Mouse (Mus musculus) kidney, embryonic 14.5 days (tissue): Measurements from ENCODE around the gene Mfsd11. TPM values are rescaled to one million over a fixed set of nuclear protein-coding genes. Genes with fewer than 3 reads are reported as not detected.

ENCODE experiments used
- ATAC-seq: fragments of 200-750 bp; cut with Nextera tagmentation; 2 replicates; pipeline ENCODE4 v1.8.0; 2017; ENCODE audit warnings: moderate number of reproducible peaks, mild to moderate bottlenecking, moderate TSS enrichment, moderate library complexity; ENCODE audit not compliant: low FRiP score, low TSS enrichment
- H3K27ac ChIP-seq: fragments of 300-500 bp; sonication (generic); 2 replicates; pipeline ENCODE4 v1.5.1; 2014; ENCODE audit warnings: low read depth, mild to moderate bottlenecking, low read length, moderate library complexity, mixed read lengths
- H3K27me3 ChIP-seq: fragments of 300-500 bp; sonication (generic); 2 replicates; pipeline ENCODE4 v1.6.1; 2014; ENCODE audit warnings: mild to moderate bottlenecking, low read length; ENCODE audit not compliant: control insufficient read depth, insufficient read depth
- H3K36me3 ChIP-seq: fragments of 300-500 bp; sonication (generic); 2 replicates; pipeline ENCODE4 v1.6.1; 2014; ENCODE audit warnings: low read length, mixed read lengths; ENCODE audit not compliant: control insufficient read depth, insufficient read depth
- H3K4me1 ChIP-seq: fragments of 300-500 bp; sonication (generic); 2 replicates; pipeline ENCODE4 v1.6.1; 2014; ENCODE audit warnings: low read length, mixed read lengths; ENCODE audit not compliant: control insufficient read depth, insufficient read depth
- H3K4me2 ChIP-seq: fragments of 300-500 bp; sonication (generic); replicated peaks from 2 replicates; pipeline ENCODE4 v1.6.1; 2014; ENCODE audit warnings: low read depth, mild to moderate bottlenecking, low read length
- H3K4me3 ChIP-seq: fragments of 300-500 bp; sonication (generic); 2 replicates; pipeline ENCODE4 v1.5.1; 2014; ENCODE audit warnings: mild to moderate bottlenecking, low read length
- H3K9ac ChIP-seq: fragments of 300-500 bp; sonication (generic); 2 replicates; pipeline ENCODE4 v1.6.1; 2014; ENCODE audit warnings: low read depth, mild to moderate bottlenecking, low read length, moderate library complexity
- H3K9me3 ChIP-seq: fragments of 300-500 bp; sonication (generic); 2 replicates; pipeline ENCODE4 v1.6.1; 2016; ENCODE audit warnings: low read length; ENCODE audit not compliant: control insufficient read depth
- WGBS: fragments of 180-500 bp; shearing (Covaris S2); extraction: QIAGEN DNeasy Blood & Tissue Kit; methylation state at CpG from one replicate; pipeline ENCODE4 v1.1.7; 2014; 5-methylcytosine and 5-hydroxymethylcytosine counted together
- polyA plus RNA-seq: library from polyadenylated mRNA; unstranded; fragments of >200 nt; fragmentation: Nextera tagmentation; extraction: Ambion mirVana; gene quantifications from 2 replicates; pipeline ENCODE4 v1.2.1, GENCODE M21; 2014

The Mfsd11 gene
- polyA plus RNA-seq, 1 experiment from 2014 or later = 35.0 TPM

DNA sequence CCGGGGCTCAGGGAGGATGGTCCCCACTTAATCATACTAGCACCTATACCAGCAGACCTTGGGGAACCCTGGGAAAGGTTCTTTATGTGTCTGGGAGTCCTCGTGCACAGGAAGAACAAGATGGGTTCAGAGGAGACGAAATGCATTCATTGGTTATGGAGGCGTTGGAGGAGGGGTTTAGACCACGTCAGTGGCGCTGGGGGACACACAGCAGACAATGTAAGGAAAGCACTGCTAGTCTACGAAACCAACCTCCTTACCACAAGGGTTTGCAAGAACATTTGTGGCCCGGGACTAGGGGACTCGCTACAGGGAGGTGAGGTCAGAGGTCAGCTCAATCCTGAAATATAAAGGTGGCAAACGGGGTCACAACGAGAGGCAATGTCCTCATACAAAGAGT, 41.7 kb upstream of the Mfsd11 start:
- Histone ChIP-seq H3K9ac (no peak overlapping the region), H3K4me3 (no peak overlapping the region), H3K4me1 (peaks cover 43% of the 10 kb centered on the region), H3K4me2 (no peak overlapping the region), H3K36me3 (peaks cover 4% of the 10 kb centered on the region; the same call in 1 of the 2 replicates), H3K9me3 (no peaks in the 10 kb centered on the region), H3K27me3 (no peaks in the 10 kb centered on the region), H3K27ac (no peak overlapping the region)
- WGBS = 71% methylated on average over 11 of the region's 11 CpGs
- ATAC-seq = no peak

DNA sequence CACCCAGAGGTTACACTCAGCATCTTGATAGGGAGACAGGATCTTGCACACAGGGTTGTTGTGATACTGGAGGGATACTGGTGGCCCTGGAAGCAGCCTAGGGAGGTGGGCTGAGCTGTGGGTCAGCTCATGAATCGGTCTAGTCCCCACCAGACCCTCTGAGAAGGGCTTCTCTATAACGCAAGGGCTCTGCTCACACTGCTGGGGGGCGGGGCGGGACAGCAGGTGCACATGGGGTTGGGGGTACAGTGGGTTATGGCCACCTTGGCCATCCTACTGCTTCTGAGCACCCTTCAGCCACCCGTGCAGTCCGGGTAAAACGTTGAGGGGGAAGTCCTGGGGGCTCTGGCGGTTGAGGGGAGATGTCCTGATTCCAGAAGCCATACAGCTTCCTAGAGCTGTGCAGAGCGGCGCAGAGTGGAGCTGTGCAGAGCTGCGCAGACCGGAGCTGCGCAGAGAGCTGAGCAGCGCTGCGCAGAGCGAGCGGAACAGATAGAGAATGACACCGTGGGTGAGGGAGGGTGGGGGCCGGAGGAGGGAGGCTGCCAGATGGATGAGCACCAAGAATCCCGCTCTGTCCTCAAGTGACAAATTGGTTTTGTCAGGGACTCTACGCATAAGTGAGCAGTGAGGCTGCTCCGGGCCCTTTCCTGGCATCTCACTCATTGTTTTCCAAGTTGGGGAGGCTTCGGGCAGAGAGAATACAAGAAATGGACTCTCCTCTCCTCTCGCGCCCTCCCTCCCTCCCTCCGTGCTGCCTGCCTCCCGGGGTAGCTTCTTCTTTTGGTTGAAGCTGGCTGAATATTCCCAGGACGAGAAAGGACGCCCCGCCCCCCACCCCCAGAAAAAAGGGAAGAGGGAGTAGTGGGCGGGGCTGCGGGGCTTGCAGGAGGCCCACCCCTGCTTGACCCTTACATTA, 41.0 kb upstream of the Mfsd11 start:
- peak overlapping the region; percentile 21 for H3K4me3 ChIP-seq
- H3K36me3 ChIP-seq = peaks cover 4% of the 10 kb centered on the region; the same call in 1 of the 2 replicates
- H3K4me1 ChIP-seq = peaks cover 44% of the 10 kb centered on the region
- 9% methylated on average over 32 of the region's 32 CpGs for WGBS
- H3K9me3 ChIP-seq = no peaks in the 10 kb centered on the region
- peak overlapping the region; percentile 47; the same call in 1 of the 2 replicates for H3K9ac ChIP-seq
- H3K4me2 ChIP-seq = peak overlapping the region; percentile 60
- H3K27me3 ChIP-seq = no peaks in the 10 kb centered on the region
- peak overlapping the region; percentile 51 for H3K27ac ChIP-seq
- ATAC-seq = peak; percentile 82

GRCm38 (mm10) chr11:116812793-116813529, 39.3 kb upstream of the Mfsd11 start:
- H3K36me3 ChIP-seq = peaks cover 4% of the 10 kb centered on the region; the same call in 1 of the 2 replicates
- H3K27ac ChIP-seq = peak overlapping the region; percentile 89
- peaks cover 44% of the 10 kb centered on the region for H3K4me1 ChIP-seq
- no peak overlapping the region for H3K4me2 ChIP-seq
- peak; percentile 34 for ATAC-seq
- 43% methylated on average over 21 of the region's 21 CpGs for WGBS
- H3K9ac ChIP-seq = no peak overlapping the region
- no peak overlapping the region for H3K4me3 ChIP-seq
- H3K9me3 ChIP-seq = no peaks in the 10 kb centered on the region
- no peaks in the 10 kb centered on the region for H3K27me3 ChIP-seq

- 84% methylated on average over 13 of the region's 13 CpGs for WGBS
- no peak overlapping the region for H3K9ac ChIP-seq
- no peak for ATAC-seq
Observed at GRCm38 (mm10) chr11:116813610-116814009, 38.6 kb upstream of the Mfsd11 start.

DNA sequence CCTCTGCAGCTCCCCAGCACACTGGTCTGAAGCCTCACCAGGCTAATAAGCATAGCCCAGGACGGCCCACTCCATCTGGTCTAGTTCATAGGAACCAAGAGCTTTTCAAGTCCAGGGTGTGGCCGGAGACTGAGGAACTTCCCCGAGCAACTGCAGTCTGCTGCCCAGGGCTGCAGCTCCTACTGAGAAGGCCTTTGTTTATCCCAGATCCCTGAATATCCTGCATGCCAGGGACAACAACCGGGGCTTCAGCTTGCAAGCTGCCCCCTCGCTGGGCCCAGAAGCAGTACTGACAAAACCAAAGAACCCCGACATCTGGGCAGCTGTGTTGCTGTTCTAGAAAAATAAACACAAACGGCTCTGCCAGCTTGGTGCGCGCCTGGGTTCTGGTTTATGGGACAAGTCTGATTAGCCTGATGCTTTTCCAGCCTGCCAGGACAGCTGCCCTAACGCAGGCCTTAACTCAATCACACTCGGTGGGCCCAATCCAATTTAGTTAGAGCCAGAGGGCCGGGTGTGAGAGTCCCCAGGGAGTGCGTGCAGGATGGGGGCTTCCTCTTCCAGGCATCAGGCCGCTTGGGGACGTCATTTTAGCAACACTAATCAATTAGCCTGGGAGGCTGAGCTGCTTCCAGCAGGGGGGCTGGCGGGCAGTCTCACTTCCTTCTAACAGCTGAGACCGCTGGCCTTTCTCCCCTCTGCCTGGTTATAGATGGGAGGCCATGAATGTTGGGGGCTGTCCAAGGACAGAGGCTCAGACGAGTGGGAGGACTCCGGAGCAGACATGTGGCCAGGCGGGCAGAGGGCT, 38.0 kb upstream of the Mfsd11 start:
- peaks cover 4% of the 10 kb centered on the region; the same call in 1 of the 2 replicates for H3K36me3 ChIP-seq
- peaks cover 44% of the 10 kb centered on the region for H3K4me1 ChIP-seq
- peak; percentile 55 for ATAC-seq
- no peak overlapping the region for H3K4me2 ChIP-seq
- WGBS = 13% methylated on average over 20 of the region's 20 CpGs
- H3K4me3 ChIP-seq = no peak overlapping the region
- peak overlapping the region; percentile 89 for H3K27ac ChIP-seq
- no peaks in the 10 kb centered on the region for H3K27me3 ChIP-seq
- peak overlapping the region; percentile 37; the same call in 1 of the 2 replicates for H3K9ac ChIP-seq
- no peaks in the 10 kb centered on the region for H3K9me3 ChIP-seq

More at GRCm38 (mm10) chr11:116813610-116814009, 38.6 kb upstream of the Mfsd11 start:
- no peaks in the 10 kb centered on the region for H3K9me3 ChIP-seq
- H3K4me1 ChIP-seq = peaks cover 44% of the 10 kb centered on the region
- no peak overlapping the region for H3K4me2 ChIP-seq
- no peaks in the 10 kb centered on the region for H3K27me3 ChIP-seq
- peaks cover 4% of the 10 kb centered on the region; the same call in 1 of the 2 replicates for H3K36me3 ChIP-seq
- H3K4me3 ChIP-seq = no peak overlapping the region
- H3K27ac ChIP-seq = peak overlapping the region; percentile 89

GRCm38 (mm10) chr11:116814884-116815415, 37.3 kb upstream of the Mfsd11 start:
- 24% methylated on average over 7 of the region's 7 CpGs for WGBS
- ATAC-seq = no peak

DNA sequence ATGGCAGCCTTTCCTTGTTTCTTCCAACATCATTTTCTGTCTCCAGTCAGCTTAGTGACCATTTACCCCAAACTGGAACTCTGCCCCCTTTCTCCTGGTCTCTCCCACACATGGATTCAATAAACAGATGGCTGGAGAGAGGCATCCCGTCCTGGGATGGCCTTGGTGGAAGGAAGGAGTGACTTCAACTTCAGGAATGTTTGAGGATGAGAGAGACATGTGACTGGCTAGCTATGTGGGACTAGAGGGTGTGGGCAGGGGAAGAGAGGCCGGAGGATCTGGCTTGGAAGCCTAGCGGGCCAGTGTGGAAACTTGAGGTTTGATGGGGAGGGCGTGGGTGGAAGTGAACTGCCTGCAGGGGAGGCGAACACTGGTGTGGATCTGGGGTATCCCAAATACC, 35.5 kb upstream of the Mfsd11 start:
- Histone ChIP-seq H3K27me3 (no peaks in the 10 kb centered on the region), H3K4me2 (no peak overlapping the region), H3K4me1 (peaks cover 45% of the 10 kb centered on the region), H3K9me3 (no peaks in the 10 kb centered on the region), H3K4me3 (no peak overlapping the region), H3K9ac (no peak overlapping the region), H3K27ac (no peak overlapping the region), H3K36me3 (no peaks in the 10 kb centered on the region)
- 77% methylated on average over 5 of the region's 5 CpGs for WGBS
- ATAC-seq = no peak

More at GRCm38 (mm10) chr11:116814884-116815415, 37.3 kb upstream of the Mfsd11 start:
- peaks cover 44% of the 10 kb centered on the region for H3K4me1 ChIP-seq
- H3K4me3 ChIP-seq = no peak overlapping the region
- H3K36me3 ChIP-seq = peaks cover 4% of the 10 kb centered on the region; the same call in 1 of the 2 replicates
- no peak overlapping the region for H3K4me2 ChIP-seq
- no peaks in the 10 kb centered on the region for H3K27me3 ChIP-seq
- H3K9ac ChIP-seq = no peak overlapping the region; the same call in 1 of the 2 replicates
- H3K9me3 ChIP-seq = no peaks in the 10 kb centered on the region
- peak overlapping the region; percentile 89 for H3K27ac ChIP-seq

DNA sequence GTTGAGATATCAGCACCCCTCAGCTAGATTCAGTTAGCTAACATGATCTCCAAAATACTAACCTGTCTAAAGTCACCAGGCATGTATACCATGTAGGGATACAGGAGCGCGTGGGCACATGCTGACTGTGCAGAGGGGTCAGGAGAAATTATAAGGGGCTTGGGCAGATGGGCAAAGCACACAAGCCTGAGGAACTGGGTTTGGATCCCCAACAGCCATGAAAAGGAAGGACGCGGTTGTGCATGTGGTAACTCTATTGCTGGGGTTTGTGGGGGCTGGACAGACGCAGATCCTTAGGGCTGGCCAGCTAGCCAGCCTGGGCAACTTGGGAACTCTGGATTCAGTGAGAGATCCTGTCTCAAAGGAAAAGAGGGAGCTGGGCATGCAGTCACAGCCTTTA, 34.7 kb upstream of the Mfsd11 start:
- Histone ChIP-seq H3K36me3 (no peaks in the 10 kb centered on the region), H3K9ac (no peak overlapping the region), H3K4me3 (no peak overlapping the region), H3K27ac (no peak overlapping the region), H3K27me3 (no peaks in the 10 kb centered on the region), H3K4me2 (no peak overlapping the region), H3K4me1 (peaks cover 45% of the 10 kb centered on the region), H3K9me3 (no peaks in the 10 kb centered on the region)
- WGBS = 96% methylated on average over 5 of the region's 5 CpGs
- no peak for ATAC-seq
